In genomic region chr17:32353696-32354095, GRCm38 (mm10) we compare ENCODE assay signal across 10 mouse cellular contexts. TPM values are rescaled to one million over a fixed set of nuclear protein-coding genes. Genes with fewer than 3 reads are reported as not detected.
DNase-seq lines count a peak whose midpoint lies in the region; ATAC-seq and TF ChIP-seq lines count a peak whose summit lies in the region.
"Had no signal": no experiment of that assay in that cellular context is flagged by ENCODE, and none has a peak within 500 bp of the region (broad histone marks: within the 10 kb centered on the region; RNA-seq: fewer than 3 reads in every experiment).

No protein-coding gene starts in this region.

- H3K36me3 ChIP-seq in heart, adult 2 months (ENCODE audit: control insufficient read depth, insufficient read depth, low read length): no peaks in the 10 kb centered on the region; the same call in none of the 2 replicates
- peaks cover 50% of the 10 kb centered on the region for H3K36me3 ChIP-seq in limb, embryonic 15.5 days

- no peak overlapping the region for H3K9ac ChIP-seq in heart, adult 2 months (ENCODE audit: low read depth, low read length)
- H3K9ac ChIP-seq in limb, embryonic 15.5 days: no peak overlapping the region
- H3K9ac ChIP-seq: lung, embryonic 14.5 days had no signal

- 0 out of 2 replicates have a peak, but pooled peaks cover 1% of the 10 kb centered on the region for H3K79me2 ChIP-seq in heart, adult 2 months (replicated peaks; ENCODE audit: control insufficient read depth, insufficient read depth, low read length)

- TF ChIP-seq EP300 in heart, adult 2 months (IDR thresholded peaks at IDR 0.05; ENCODE audit: insufficient read depth, low read depth, low read length): peak; percentile 23; the same call in 1 of the 2 replicates

- ATAC-seq in limb, embryonic 15.5 days (ENCODE audit: insufficient number of reproducible peaks, low FRiP score, low TSS enrichment, low read depth): no peak
- no peak for ATAC-seq in megakaryocyte, adult 5-6 weeks (ENCODE audit: poor library complexity, severe bottlenecking)

- no peaks in the 10 kb centered on the region for H3K27me3 ChIP-seq in heart, adult 2 months (ENCODE audit: control insufficient read depth, insufficient read depth, low read length)
- H3K27me3 ChIP-seq in limb, embryonic 15.5 days: no peaks in the 10 kb centered on the region

- TF ChIP-seq CTCF in heart, adult 2 months (IDR thresholded peaks at IDR 0.05): no peak

- H3K4me3 ChIP-seq in heart, adult 2 months: no peak overlapping the region
- no peak overlapping the region for H3K4me3 ChIP-seq in limb, embryonic 15.5 days

- WGBS in heart, adult 2 months: 43% methylated on average over 4 of the region's 4 CpGs
- 60% methylated on average over 4 of the region's 4 CpGs for WGBS in limb, embryonic 15.5 days

- TF ChIP-seq POLR2A in heart, adult 2 months (IDR thresholded peaks at IDR 0.05; ENCODE audit: insufficient read depth, low read depth, low read length): no peak

- no peak overlapping the region for H3K4me2 ChIP-seq in limb, embryonic 15.5 days
- H3K4me2 ChIP-seq: lung, embryonic 14.5 days had no signal

- intact Hi-C loops in heart, adult 2 months (cut with DNase I): loop anchor here (5.0 kb wide), 1 partner anchor 34 kb away; the partner anchor contains the start of gene Wiz
- intact Hi-C loops in heart, postnatal 25 days (cut with DNase I): loop anchor here (5.0 kb wide), 1 partner anchor 34 kb away; the partner anchor contains the start of gene Wiz

- H3K9me3 ChIP-seq in limb, embryonic 15.5 days: no peaks in the 10 kb centered on the region
- H3K9me3 ChIP-seq: G1E had no signal

- DNase-seq in heart, adult 2 months: peak; percentile 61 to 82
- no peak for DNase-seq in heart, postnatal 25 days (ENCODE audit: low spot score)
- DNase-seq in Muller cell, postnatal 12 days (ENCODE audit: inconsistent ontology term): peak; percentile 86
- peak; percentile 70 to 83 for DNase-seq in cerebellum, postnatal 25 days
- peak; percentile 98 for DNase-seq in kidney, adult 9 months
- no peak for DNase-seq in yolk sac, embryonic 10.5 days (ENCODE audit: low spot score)
- DNase-seq: lung, embryonic 14.5 days had no signal

- H3K4me1 ChIP-seq in heart, adult 2 months (ENCODE audit: control insufficient read depth, insufficient read depth, low read length): peaks cover 3% of the 10 kb centered on the region; the same call in 1 of the 2 replicates
- H3K4me1 ChIP-seq in limb, embryonic 15.5 days: peaks cover 18% of the 10 kb centered on the region

- H3K27ac ChIP-seq in heart, adult 2 months: peak overlapping the region; percentile 36
- H3K27ac ChIP-seq in limb, embryonic 15.5 days: peak overlapping the region; percentile 27; the same call in 1 of the 2 replicates

RNA-seq across cellular contexts. Expression of gene Akap8l, which starts 3.3 kb away (rescaled TPM):
- total RNA-seq in heart, adult 2 months (2021): 10 to 100 TPM; 50.3 to 51.2 TPM
- 55.1 and 67.3 TPM in 2 replicates for polyA plus RNA-seq in heart, adult 2 months (2012; rRNA removed)
- total RNA-seq in heart, postnatal 25 days (2021): 10 to 100 TPM; 43.0 to 46.3 TPM
- 85.1 and 88.6 TPM in 2 replicates for polyA plus RNA-seq in limb, embryonic 15.5 days (2015; fragmentation: Nextera tagmentation; extraction: Ambion mirVana)
- total RNA-seq in megakaryocyte, adult 5-6 weeks (2015): 48.3 and 51.1 TPM in 2 replicates
- 66.4 and 69.6 TPM in 2 replicates for total RNA-seq in megakaryocyte, adult 5-6 weeks (2017)

RNA-seq across cellular contexts. Expression of gene Akap8, which starts 32.7 kb away (rescaled TPM):
- 10 to 100 TPM; 38.9 to 40.7 TPM for total RNA-seq in heart, adult 2 months (2021)
- 32.2 and 40.4 TPM in 2 replicates for polyA plus RNA-seq in heart, adult 2 months (2012; rRNA removed)
- total RNA-seq in heart, postnatal 25 days (2021): 10 to 100 TPM; 37.2 to 51.5 TPM
- 93.1 and 94.6 TPM in 2 replicates for polyA plus RNA-seq in limb, embryonic 15.5 days (2015; fragmentation: Nextera tagmentation; extraction: Ambion mirVana)
- 43.5 and 49.8 TPM in 2 replicates for total RNA-seq in megakaryocyte, adult 5-6 weeks (2015)
- 91.5 and 103 TPM in 2 replicates for total RNA-seq in megakaryocyte, adult 5-6 weeks (2017)

RNA-seq across cellular contexts. Expression of gene Wiz, which starts 35.5 kb away (rescaled TPM):
- total RNA-seq in heart, adult 2 months (2021): 10 to 100 TPM; 16.0 to 16.6 TPM
- polyA plus RNA-seq in heart, adult 2 months (2012; rRNA removed): 17.2 and 17.4 TPM in 2 replicates
- total RNA-seq in heart, postnatal 25 days (2021): 10 to 100 TPM; 18.1 to 20.2 TPM
- 21.6 TPM in 2 replicates for polyA plus RNA-seq in limb, embryonic 15.5 days (2015; fragmentation: Nextera tagmentation; extraction: Ambion mirVana)
- total RNA-seq in megakaryocyte, adult 5-6 weeks (2015): 17.2 and 23.0 TPM in 2 replicates
- 4.9 and 5.9 TPM in 2 replicates for total RNA-seq in megakaryocyte, adult 5-6 weeks (2017)

RNA-seq across cellular contexts. Expression of gene Rasal3, which starts 49.7 kb away (rescaled TPM):
- total RNA-seq in heart, adult 2 months (2021): under 1 TPM; 0.70 to 0.98 TPM
- 1.1 and 4.2 TPM in 2 replicates for polyA plus RNA-seq in heart, adult 2 months (2012; rRNA removed)
- total RNA-seq in heart, postnatal 25 days (2021): 1 to 10 TPM in 1 of 2 experiments, under 1 TPM in 1; 0.91 to 1.3 TPM
- polyA plus RNA-seq in limb, embryonic 15.5 days (2015; fragmentation: Nextera tagmentation; extraction: Ambion mirVana): 2.1 and 2.6 TPM in 2 replicates
- 52.9 and 54.4 TPM in 2 replicates for total RNA-seq in megakaryocyte, adult 5-6 weeks (2015)
- 19.5 and 25.7 TPM in 2 replicates for total RNA-seq in megakaryocyte, adult 5-6 weeks (2017)

Comparison
In these comparisons a context has a peak if more than half of its experiments do, and no peak if none do; other contexts are left out.
1. DNase-seq: peak in heart, adult 2 months (2 of 2), Muller cell, postnatal 12 days (single experiment), cerebellum, postnatal 25 days (2 of 2) and kidney, adult 9 months (single experiment); none in heart, postnatal 25 days (single experiment) and yolk sac, embryonic 10.5 days (single experiment).